Mouse (Mus musculus) adrenal gland, adult 8-10 months (tissue): ENCODE results near the gene Olfr113. TPM values are rescaled to one million over a fixed set of nuclear protein-coding genes. Genes with fewer than 3 reads are reported as not detected.
"Not testable (repeated sequence)": the region's sequence is repeated elsewhere in the genome, so short reads cannot be mapped to it uniquely, and the experiment has no call there.

ENCODE experiments used
- DNase-seq: peaks from one replicate; pipeline ENCODE4 v3.0.0; 2022
- total RNA-seq, 4 experiments: library from RNA; stranded (reverse); gene quantifications; 2 replicates each; pipeline ENCODE4 v1.2.4; 2022

Gene Olfr113
- not detected for total RNA-seq

GRCm38 (mm10) chr17:37577563-37577962 lies at the start of gene Olfr113:
Gene Olfr113 (minus strand): TSS chr17:37577663.
- DNase-seq, result no peak

GRCm38 (mm10) chr17:37627009-37627408 lies 49.5 kb upstream of the Olfr113 start, which contains the start of the genes Olfr115 and Olfr116:
Gene Olfr115 (minus strand): TSS chr17:37627109.
Gene Olfr116 (minus strand): TSS chr17:37627199.
- no peak for DNase-seq

GRCm38 (mm10) chr17:37592643-37593042 lies 15.2 kb upstream of the Olfr113 start, which contains the start of gene Olfr114:
Gene Olfr114 (minus strand): TSS chr17:37592743.
- no peak for DNase-seq

GRCm38 (mm10) chr17:37569351-37569750 lies 8.1 kb downstream of the Olfr113 start, which contains the start of gene Olfr112:
Gene Olfr112 (minus strand): TSS chr17:37569451.
- no peak for DNase-seq

- DNase-seq, result no peak
These were observed 18.4 kb downstream of the Olfr113 start for GRCm38 (mm10) chr17:37558913-37559615.

- no peak for DNase-seq
These were observed 33.5 kb downstream of the Olfr113 start for GRCm38 (mm10) chr17:37543800-37544435.

GRCm38 (mm10) chr17:37541454-37542119 lies 35.9 kb downstream of the Olfr113 start:
- no peak for DNase-seq

- DNase-seq, result not testable (repeated sequence)
These were observed 39.0 kb downstream of the Olfr113 start for GRCm38 (mm10) chr17:37538416-37538815.

GRCm38 (mm10) chr17:37535173-37535572 lies 42.3 kb downstream of the Olfr113 start:
- no peak for DNase-seq

- DNase-seq, result not testable (repeated sequence)
These were observed 52.0 kb downstream of the Olfr113 start for GRCm38 (mm10) chr17:37525427-37525826.

- not testable (repeated sequence) for DNase-seq
These were observed 52.9 kb downstream of the Olfr113 start for GRCm38 (mm10) chr17:37524612-37525011.

Other genes with a start within 250 kb of the Olfr113 start
- not detected for gene Olfr103, start 238.0 kb downstream of the Olfr113 start, total RNA-seq
- not detected for gene Olfr104-ps, start 218.1 kb downstream of the Olfr113 start, total RNA-seq
- gene Olfr105-ps, start 198.6 kb downstream of the Olfr113 start, total RNA-seq, result not detected
- gene Olfr106-ps, start 187.3 kb downstream of the Olfr113 start, total RNA-seq, result not detected
- not detected for gene Olfr107, start 178.4 kb downstream of the Olfr113 start, total RNA-seq
- not detected for gene Olfr108, start 132.2 kb downstream of the Olfr113 start, total RNA-seq
- gene Olfr109, start 118.7 kb downstream of the Olfr113 start, total RNA-seq, result not detected
- 1 to 10 TPM; 1.6 to 7.5 (median 3.9) TPM for gene H2-M2, start 94.1 kb downstream of the Olfr113 start, total RNA-seq
- under 1 TPM in 1 of 4 experiments, not detected in 3; 0.30 TPM for gene Olfr110, start 85.2 kb downstream of the Olfr113 start, total RNA-seq
- gene Olfr111, start 69.6 kb downstream of the Olfr113 start, total RNA-seq, result 1 to 10 TPM in 1 of 4 experiments, under 1 TPM in 3; 0.21 to 1.4 (median 0.56) TPM
- not detected for gene Olfr112, start 8.2 kb downstream of the Olfr113 start, total RNA-seq
- gene Olfr114, start 15.1 kb upstream of the Olfr113 start, total RNA-seq, result not detected
- not detected for gene Olfr115, start 49.4 kb upstream of the Olfr113 start, total RNA-seq
- not detected for gene Olfr116, start 49.5 kb upstream of the Olfr113 start, total RNA-seq
- not detected for gene Olfr117, start 86.1 kb upstream of the Olfr113 start, total RNA-seq
- not detected for gene Olfr118, start 89.3 kb upstream of the Olfr113 start, total RNA-seq
- not detected for gene Olfr119, start 118.9 kb upstream of the Olfr113 start, total RNA-seq
- not detected for gene Olfr120, start 144.1 kb upstream of the Olfr113 start, total RNA-seq
- not detected for gene Olfr121, start 171.2 kb upstream of the Olfr113 start, total RNA-seq
- gene Olfr122, start 190.9 kb upstream of the Olfr113 start, total RNA-seq, result not detected
- gene Olfr123, start 215.9 kb upstream of the Olfr113 start, total RNA-seq, result not detected
- not detected for gene Olfr124, start 222.2 kb upstream of the Olfr113 start, total RNA-seq